Mouse (Mus musculus) heart, embryonic 16.5 days (tissue): ENCODE measurements around the gene Btbd35f11. TPM values are rescaled to one million over a fixed set of nuclear protein-coding genes. Genes with fewer than 3 reads are reported as not detected.
"Not testable (repeated sequence)": the region's sequence is repeated elsewhere in the genome, so short reads cannot be mapped to it uniquely, and the experiment has no call there.

Experiments used
- ATAC-seq: fragments of 200-750 bp; cut with Nextera tagmentation; replicated peaks from 2 replicates; pipeline ENCODE4 v1.8.0; 2017; ENCODE audit warnings: moderate number of reproducible peaks; ENCODE audit not compliant: insufficient read depth, low FRiP score; ENCODE audit errors: extremely low read depth
- H3K27ac ChIP-seq: fragments of 300-500 bp; sonication (generic); 2 replicates; pipeline ENCODE4 v1.5.1; 2014; ENCODE audit warnings: mild to moderate bottlenecking, low read length, control low read depth, moderate library complexity
- H3K27me3 ChIP-seq: fragments of 300-500 bp; sonication (generic); 2 replicates; pipeline ENCODE4 v1.6.1; 2014; ENCODE audit warnings: low read length, mixed read lengths; ENCODE audit not compliant: control insufficient read depth, insufficient read depth
- H3K36me3 ChIP-seq: fragments of 300-500 bp; sonication (generic); 2 replicates; pipeline ENCODE4 v1.6.1; 2014; ENCODE audit not compliant: control insufficient read depth, insufficient read depth
- H3K4me1 ChIP-seq: fragments of 300-500 bp; sonication (generic); 2 replicates; pipeline ENCODE4 v1.6.1; 2014; ENCODE audit warnings: low read length, mixed read lengths; ENCODE audit not compliant: control insufficient read depth, insufficient read depth
- H3K4me2 ChIP-seq: fragments of 300-500 bp; sonication (generic); 2 replicates; pipeline ENCODE4 v1.6.1; 2014; ENCODE audit warnings: low read depth, mild to moderate bottlenecking, control low read depth, low read length
- H3K4me3 ChIP-seq: fragments of 300-500 bp; sonication (generic); 2 replicates; pipeline ENCODE4 v1.5.1; 2014; ENCODE audit warnings: mild to moderate bottlenecking, control low read depth, low read length
- H3K9ac ChIP-seq: fragments of 300-500 bp; sonication (generic); 2 replicates; pipeline ENCODE4 v1.6.1; 2014; ENCODE audit warnings: low read length, control low read depth
- H3K9me3 ChIP-seq: fragments of 300-500 bp; sonication (generic); replicated peaks from 2 replicates; pipeline ENCODE4 v1.6.1; 2016; ENCODE audit warnings: low read length; ENCODE audit not compliant: control insufficient read depth
- WGBS: fragments of 180-500 bp; shearing (Covaris S2); extraction: QIAGEN DNeasy Blood & Tissue Kit; methylation state at CpG from one replicate; pipeline ENCODE4 v1.1.7; 2014; 5-methylcytosine and 5-hydroxymethylcytosine counted together
- polyA plus RNA-seq: library from polyadenylated mRNA; unstranded; fragments of >200 nt; fragmentation: Nextera tagmentation; extraction: Ambion mirVana; gene quantifications from 2 replicates; pipeline ENCODE4 v1.2.1, GENCODE M21; 2015

Gene Btbd35f11
- not detected in 2 replicates for polyA plus RNA-seq

DNA sequence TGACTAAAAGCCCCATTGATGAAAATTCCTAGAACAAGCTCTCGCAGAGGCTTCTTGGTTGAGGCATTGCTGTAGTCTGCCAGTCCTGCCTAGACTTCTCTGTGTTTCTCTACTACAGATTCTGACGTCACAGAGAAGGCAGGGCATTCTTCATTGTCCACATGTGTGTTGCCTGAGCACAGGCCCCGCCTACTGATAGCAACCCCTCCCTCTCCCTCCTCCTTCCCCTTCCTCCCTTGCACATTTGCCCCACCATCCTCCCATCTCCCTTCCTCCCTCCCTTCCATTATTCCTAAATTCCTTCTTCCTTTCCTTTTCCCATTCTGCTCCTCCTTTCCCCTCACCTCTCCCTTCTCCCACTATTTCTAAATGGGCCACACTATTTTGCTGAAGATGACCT lies at the start of gene Btbd35f11:
TSS of gene Btbd35f11 (minus strand) at position 101 of the 400 bp plus-strand sequence.
- H3K4me2 ChIP-seq, H3K4me1 ChIP-seq, H3K4me3 ChIP-seq, H3K9me3 ChIP-seq, H3K9ac ChIP-seq, ATAC-seq, H3K36me3 ChIP-seq, H3K27me3 ChIP-seq, H3K27ac ChIP-seq: not testable (repeated sequence)
- WGBS: 49% methylated on average over 2 of the region's 3 CpGs

DNA sequence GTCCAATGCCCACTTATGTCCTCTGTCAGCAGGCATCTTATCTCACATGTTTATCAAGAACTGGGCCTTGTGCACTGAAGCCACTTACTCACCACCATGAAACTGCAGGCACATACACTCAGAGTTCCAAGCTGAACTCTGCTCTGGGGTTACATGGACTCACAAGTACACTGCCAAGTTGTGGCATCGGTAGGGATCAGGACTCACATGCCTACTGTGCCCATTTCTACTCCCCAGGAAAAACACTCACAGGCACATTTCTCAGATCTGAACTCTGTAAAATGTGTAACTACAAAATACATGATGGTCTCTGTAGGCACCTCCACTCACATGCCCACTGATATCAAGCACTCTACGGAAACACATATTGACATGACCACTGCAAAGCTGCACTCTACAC lies 33.5 kb downstream of the Btbd35f11 start:
- 85% methylated on average over 1 of the region's 2 CpGs for WGBS
- not testable (repeated sequence) for H3K27ac ChIP-seq, H3K36me3 ChIP-seq, ATAC-seq, H3K9me3 ChIP-seq, H3K4me2 ChIP-seq, H3K9ac ChIP-seq, H3K4me1 ChIP-seq, H3K4me3 ChIP-seq, H3K27me3 ChIP-seq

Other genes with a start within 250 kb of the Btbd35f11 start
- gene Btbd35f24, start 247.9 kb downstream of the Btbd35f11 start, polyA plus RNA-seq: not detected in 2 replicates